Mouse (Mus musculus) neural tube, embryonic 10.5 days (tissue): ENCODE measurements at regions not wholly inside any gene's neighbourhood (a gene's known extent, or its start where the extent isn't known, plus 50 kb on each side); places are given as distances from the start of the nearest gene placed in this dataset.

ENCODE experiments used
- DNase-seq: peaks from one replicate; pipeline ENCODE4 v3.0.0-alpha.2; 2017; ENCODE audit warnings: low spot score; ENCODE audit errors: extremely low spot score

DNA sequence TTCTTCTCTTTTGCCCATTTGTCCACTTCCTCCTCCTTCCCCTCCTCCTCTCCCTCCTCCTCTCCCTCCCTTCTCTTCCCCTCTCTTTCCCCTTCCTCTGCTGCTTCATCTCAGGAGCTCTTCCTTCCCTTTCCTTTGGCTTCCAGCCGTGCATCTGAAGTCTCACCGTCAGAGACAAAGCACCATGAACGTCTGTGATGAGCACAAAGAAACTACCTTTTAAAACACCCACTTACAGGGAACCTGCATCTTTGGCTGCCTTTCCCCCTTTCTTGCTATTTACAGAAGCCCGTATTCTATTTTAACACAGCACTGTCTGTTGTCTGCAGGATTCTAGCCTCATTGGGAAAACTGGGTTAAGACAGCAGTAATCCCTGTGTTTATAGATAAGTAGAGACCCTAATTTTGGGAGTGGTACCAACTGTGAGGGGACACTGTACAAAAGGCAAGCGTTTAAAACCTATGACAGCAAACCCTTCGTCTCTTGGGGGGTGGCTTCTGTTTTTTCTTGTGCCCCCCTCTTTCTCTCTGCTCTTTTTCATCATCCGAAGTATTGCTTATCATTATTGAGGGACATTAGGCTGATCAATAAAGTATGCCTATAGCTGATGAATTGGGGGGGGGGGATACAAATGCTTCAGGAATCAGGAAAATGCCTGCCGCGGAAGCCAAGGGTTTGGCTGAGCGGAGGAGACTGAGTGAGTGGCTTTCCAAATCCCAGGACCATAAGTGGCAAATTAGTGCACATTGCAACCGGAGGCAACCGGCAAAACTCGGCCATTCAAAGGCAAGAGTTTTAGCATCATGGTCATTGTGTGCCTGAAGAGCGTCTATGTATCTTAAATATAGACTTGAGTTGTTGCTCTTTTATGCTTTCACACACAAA is 417.0 kb upstream of the Ubash3b start:
- DNase-seq = no peak

DNA sequence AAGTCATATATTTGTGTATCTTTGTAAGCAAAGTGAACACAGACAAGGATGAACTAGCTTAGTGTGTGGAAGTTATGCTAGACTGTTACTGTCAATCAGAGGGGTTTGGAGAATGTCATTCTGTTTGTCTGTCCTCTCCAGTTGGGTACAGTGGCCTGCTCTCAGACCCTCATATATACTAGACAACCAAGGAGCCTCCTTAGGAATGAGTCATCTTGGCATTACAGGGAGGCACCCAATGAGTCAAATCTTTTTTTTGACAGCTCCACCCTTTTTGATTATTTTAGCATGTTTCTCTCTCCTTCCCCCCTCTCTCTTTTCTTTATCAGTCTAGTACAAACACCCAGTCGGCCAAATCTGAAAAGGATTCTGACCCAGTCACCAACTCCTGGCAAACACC is 416.3 kb upstream of the Ubash3b start:
- DNase-seq = no peak

DNA sequence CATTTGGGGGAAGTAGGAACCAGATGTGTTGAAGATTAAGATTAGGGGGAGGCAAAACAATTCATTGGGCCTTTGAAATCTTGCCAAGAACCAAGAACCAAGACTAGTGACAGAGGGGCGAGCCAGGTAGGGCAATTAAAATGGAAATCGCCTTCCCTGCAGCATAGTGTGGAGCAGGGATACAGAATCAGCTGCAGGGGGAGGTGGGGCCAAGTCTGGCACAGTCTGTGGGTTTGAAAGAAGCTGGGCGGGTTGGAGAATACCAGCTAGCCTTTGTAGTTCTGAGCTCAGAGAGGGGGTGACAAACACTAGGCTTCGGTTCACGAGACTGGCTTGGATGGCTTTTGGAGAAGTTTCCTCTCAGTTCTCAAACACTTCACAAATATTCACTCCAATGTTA is 414.3 kb upstream of the Ubash3b start:
- DNase-seq = no peak

DNA sequence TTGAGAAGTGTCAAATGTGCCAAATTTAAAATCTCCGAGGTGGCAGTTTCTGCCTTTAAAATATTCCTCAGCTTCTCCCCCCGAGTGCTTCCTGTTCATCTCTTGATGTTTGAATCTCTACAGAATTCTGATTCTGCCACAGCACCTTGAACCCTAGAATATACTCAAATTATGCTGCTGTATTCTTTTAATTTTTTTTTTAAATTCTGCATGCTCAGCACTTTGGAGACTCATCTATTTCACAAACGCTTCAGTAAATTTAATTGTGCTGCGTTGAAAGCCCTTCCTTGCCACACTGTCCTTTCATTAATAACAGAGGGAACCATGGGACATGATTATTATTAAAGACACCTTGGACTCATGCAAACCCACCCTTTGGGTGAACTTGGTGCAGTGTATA is 408.8 kb upstream of the Ubash3b start:
- no peak for DNase-seq

DNA sequence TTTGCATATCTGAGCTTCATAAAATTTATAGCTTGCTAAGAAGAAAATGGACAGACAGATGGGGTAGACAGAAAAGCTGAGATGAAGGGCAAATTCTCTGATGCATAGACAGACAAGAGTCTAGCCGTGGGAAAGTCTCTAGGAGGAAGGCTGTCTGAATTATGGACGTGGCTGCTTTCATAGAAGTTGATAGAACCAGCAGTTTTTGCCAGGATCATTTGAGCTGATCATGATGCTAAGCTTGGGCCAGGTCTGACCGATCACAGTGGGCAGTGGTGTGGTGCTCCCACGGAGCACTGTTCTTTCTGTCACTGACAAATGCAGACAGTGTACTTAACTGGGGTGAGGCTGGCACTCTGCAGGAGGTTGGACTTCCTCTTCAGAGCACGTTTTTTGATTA is 405.0 kb upstream of the Ubash3b start:
- no peak for DNase-seq

DNA sequence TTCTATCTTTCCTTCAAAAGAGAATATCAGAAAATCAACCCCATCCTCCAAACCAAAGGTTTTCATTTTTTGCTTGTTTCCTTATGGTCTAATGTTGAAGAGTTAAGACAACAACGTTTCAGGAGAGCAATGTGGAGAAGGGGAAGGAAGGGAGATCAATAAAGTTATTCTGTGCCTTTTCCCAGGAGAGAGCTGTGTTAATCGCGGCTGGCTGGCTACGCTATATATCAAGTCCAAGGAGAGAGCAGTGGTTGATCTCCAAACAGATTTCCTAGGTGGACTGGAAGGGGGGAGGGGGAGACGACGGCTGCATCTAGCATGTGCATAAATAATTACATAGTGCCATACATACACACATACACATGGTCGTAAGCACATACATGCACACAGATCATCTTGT is 404.3 kb upstream of the Ubash3b start:
- no peak for DNase-seq

DNA sequence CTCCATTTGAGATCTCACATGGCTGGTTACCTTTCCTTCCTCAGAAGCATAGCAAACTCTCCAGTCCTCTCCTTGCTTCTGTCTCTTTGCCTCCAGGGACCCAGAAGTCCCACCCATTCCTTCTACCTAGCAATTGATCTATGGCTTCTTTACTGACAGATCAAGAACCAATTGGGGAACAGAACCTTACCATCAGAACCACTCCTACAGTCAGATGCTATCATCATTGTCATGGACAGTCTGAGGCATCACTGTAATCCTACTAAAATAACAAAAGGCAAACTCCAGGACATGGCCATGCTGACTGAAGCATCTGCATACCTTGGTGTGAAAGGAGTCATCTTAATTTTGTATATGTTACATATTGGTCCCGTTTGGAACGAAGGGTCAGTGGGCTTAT is 401.9 kb upstream of the Ubash3b start:
- no peak for DNase-seq

DNA sequence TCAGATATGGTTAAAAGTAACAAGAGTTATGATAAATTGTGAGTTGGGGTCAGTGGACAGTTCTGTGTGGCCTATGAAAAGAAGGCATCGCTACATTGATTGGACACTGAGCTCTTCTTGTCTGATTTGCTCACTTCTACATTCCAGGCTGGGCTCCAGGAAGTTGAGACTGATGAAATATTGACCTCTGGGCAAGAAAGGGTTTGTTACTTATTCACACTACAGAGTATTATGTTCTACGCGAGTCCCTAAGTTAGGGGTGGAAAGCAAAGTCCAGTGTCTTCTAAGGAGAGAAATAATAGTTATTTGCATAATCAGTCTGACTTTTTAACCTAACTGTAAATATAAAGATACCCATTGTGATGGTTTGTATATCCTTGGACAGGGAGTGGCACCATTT is 397.0 kb upstream of the Ubash3b start:
- no peak for DNase-seq

DNA sequence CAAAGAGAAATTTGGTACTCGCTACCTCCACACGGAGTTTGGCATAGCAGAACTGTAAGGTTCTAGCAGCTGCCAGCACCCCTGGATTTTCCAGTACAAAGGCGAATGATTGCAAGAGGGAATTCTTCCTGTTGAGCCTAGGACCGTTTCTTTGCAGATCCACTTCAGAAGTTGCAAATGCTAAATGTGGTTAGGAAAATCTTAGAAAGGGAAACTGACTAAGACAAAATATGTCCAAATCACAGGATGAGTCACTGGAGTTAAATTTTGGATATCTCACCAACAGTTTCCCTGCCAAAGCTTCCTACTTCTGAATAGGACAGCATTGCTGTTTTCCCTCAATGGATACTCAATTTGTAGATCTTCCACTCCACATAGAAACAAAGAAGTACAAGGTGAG is 395.4 kb upstream of the Ubash3b start:
- no peak for DNase-seq

DNA sequence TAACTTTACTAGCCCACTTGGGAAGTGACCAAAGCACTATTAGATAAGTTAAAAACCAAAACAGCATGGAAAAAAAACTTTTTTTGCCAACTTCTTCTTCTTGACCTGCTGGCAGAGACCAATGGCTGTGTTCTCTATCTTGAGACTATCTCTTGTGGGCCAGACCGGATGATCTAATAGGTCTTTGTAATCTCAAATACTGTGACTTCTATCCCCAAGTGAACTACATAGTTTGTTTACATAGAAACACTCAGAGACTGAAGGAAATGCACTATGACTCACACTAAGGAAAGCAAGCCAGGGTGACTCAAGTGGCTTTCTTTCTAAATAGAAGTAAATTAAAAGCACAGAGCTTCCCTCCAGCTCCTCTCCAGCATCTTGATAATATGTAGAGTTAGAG is 384.3 kb upstream of the Ubash3b start:
- no peak for DNase-seq

DNA sequence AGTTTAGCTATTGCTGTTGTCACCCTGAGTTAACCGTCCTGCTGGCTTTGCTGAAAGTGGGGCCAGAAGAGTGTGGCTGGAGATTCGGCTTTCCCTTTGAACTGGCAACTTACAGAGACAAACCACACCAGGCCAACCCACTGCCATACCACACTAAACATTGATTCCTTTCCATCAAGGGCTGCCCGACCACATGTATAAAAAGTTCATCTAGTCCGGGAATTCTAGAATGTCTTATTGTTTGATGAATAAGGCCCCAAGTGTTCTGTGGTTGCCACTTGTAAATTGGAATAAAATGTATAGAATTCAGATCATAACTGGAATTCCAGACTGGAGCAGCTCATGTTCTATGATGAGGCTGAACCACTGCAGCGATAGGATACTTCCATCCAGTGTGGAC is 381.0 kb upstream of the Ubash3b start:
- no peak for DNase-seq

DNA sequence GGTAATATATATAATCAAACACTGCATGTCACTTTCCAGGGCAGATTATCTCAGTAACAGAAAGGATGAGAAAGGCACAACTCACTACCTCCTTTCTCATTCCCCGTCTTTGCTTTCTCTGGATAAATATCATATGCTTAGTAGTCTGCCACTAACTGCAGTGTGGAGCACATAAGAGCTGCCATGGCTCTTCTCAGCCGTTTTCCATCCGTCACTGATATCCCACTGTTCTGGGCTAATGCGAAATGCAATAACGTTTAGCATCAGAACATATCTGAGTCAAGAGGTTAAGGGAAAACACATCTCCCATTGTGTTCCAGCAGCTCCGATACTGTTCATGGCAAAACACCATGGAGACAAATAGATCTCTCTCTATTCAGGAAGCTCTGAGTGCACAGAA is 379.8 kb upstream of the Ubash3b start:
- DNase-seq = no peak

DNA sequence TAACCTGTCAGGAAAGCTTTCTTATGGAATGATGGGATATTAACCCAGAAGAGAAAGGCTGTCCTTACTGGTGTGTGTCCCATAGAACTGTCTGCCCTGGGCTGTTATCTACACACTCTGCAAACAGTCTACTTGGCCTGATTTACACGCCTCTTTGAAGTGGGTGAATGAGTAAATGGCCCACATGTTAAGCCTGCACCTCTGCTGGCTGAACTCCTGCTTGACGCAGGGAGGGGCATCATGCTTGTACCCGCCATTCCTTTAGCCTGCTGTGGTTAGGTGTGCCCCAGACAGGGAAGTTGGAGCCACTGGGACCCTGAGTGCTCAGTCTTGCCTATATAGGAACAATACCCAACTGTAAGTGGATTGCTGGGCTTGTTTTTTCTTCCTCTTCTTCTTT is 371.3 kb upstream of the Ubash3b start:
- no peak for DNase-seq

DNA sequence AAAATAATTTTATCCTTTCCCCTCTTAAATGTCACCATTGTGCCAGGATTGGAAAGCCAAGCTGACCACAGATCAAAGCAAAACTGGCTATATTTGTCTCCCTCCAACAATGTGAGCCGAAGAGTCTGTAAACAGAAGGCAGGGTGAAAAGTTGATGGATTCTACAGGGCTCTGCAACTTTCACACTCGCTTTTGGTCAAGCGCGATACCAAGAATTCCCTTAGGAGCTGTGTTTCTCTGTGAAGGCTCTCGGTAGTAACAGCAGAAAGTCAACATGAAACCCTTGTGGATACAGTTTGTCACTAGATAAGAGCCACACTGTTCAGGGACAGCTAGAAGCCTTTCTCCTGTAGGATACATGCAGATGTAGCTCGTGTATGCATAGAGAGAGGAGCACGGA is 370.8 kb upstream of the Ubash3b start:
- DNase-seq = no peak

DNA sequence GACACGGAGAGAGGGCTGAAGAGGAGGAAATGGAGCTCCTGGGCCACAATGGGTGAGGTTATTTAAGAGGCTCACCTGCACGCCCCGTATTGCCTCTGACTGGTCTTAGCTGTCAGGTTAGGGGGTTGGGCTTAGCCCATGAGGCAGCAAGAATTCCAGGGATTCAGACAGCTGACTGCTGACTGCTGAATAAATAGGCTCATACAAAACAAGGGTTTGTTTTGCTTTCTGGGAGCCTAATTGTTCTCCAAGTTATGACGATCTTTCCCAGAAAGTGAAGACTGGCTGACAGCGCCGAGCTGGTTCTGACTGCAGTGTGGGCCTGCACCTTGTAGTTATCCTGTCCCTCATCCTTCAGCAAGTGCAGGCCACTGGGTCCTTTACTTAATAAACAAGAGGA is 370.1 kb upstream of the Ubash3b start:
- no peak for DNase-seq

DNA sequence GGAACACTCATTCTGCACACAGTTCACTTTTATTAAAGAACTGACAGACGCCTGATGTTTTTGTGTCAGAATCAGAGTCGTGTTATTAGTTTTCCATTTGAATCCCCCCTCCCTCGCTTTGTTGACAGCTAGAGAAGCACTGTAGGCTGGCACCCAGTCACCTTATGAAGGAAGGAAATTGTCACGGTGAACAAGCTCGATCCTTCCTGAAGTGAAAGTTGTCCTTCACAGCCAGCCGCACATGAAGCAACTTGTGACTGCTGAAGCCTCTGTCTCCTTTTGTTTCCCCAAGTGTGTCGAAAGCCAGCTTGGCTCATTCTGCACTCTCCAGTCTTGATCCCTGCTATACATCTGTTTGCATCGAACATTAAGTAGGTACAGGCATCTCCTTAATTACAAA is 364.6 kb upstream of the Ubash3b start:
- no peak for DNase-seq

DNA sequence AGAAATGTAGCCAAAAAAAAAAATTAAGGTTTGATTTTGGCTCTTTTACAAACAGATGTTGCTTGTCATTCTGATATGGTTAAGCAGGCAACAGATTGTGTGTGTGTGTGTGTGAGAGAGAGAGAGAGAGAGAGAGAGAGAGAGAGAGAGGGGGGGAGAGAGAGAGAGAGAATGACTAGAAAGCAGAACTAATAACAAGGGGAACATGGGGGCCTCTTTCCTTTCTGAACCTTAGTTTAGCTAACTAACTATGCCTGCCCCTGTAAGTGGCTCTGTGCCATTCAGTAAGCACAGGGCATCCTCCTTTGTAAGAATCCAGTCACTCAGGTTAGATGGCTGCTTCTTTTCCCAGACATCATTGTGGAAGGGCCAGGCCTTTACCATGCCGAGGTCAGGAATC is 364.0 kb upstream of the Ubash3b start:
- no peak for DNase-seq

DNA sequence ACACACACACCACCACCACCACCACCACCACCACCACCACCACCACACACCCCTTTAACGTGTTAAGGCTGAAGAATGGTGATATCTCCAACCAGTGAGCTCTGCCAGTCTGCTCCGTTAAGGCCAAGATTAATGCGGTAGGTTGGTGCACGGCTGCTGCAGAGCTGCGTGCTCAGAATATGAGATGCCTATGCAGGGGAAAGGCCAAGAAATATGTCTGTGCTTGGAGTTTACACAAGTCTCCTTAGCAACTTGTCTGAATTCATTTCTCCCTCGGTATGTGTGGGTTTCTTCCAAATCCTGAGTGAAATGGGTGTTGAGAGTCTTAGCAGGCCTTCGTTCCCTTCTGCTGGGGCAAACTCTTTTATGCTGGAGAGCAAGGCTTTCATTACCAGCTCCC is 363.1 kb upstream of the Ubash3b start:
- no peak for DNase-seq

DNA sequence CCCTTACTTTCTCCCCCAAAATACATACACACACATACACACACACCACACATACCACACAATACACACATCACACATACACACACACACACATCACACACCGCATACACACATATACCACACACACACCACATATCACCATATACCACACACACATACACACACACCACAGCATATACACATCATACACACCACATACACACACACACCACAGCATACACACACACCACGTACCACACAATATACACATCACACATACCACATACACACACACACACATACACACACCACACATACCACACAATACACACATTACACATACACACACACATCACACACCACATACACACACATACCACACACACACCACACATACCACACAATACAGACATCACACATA is 362.5 kb upstream of the Ubash3b start:
- DNase-seq = no peak

DNA sequence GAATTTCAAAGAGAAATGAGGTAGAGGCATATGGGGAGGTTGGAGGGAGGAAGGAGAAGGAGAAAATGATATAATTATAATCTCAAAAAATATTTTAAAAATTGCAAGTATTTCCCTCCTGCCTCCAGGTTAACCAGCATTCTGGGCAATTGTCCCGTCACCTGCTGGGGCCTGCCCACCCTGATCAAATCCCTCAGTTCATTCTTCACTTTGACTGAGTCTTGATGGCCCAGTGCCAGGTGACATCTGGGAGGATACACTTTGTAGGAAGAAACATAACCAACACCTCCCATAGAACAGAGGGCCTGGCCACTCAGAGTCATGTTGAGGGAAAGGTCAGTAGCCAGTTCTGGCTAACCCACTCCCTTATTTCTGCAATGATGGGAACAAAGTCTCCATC is 360.8 kb upstream of the Ubash3b start:
- no peak for DNase-seq

DNA sequence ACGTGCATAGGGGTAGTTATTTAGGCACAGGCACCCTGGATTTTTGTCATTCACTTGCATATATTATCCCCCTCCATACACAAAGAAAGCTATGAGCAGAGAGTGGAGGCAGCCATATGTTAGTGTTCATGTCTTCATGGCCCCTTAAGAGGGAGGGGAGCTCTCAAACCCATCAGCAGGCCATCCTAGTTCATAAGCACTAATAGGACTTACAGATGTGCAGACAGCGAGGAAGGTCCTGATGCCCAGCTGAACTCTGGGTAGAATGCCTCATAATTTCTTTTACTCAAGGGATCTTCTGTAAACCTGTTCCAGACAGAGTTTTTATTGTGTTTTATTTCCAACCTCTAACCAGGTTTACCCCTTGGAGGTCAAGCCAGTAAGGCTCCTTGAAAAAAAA is 356.3 kb upstream of the Ubash3b start:
- no peak for DNase-seq

DNA sequence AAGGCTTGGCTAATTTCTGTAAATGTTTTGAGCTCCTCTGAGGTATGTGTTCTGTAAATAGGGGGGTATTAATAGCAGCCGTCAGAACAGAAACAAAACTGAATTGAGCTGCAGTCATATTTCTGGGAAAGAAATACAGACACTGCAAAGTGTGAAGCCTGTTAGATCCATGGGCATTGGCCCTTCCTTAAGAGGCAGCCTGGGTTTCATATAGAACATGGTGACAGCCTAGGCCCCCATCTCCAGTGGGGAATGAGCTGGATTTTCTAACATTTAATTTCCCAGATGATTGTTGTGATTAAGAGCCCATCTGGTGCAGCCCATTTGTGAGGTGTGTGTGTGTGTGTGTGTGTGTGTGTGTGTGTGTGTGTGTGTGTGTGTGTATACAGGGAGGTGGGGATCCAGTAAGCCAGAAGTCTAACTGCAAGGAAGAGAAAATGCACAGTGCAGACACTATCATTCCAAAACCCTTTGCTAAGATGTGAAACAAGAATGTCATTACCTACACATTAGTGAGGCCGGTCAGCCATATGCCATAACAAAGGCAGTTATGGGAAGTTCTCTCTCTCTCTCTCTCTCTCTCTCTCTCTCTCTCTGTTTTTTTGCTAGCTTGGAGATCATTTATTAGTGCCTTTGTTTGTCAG is 355.7 kb upstream of the Ubash3b start:
- DNase-seq = no peak

DNA sequence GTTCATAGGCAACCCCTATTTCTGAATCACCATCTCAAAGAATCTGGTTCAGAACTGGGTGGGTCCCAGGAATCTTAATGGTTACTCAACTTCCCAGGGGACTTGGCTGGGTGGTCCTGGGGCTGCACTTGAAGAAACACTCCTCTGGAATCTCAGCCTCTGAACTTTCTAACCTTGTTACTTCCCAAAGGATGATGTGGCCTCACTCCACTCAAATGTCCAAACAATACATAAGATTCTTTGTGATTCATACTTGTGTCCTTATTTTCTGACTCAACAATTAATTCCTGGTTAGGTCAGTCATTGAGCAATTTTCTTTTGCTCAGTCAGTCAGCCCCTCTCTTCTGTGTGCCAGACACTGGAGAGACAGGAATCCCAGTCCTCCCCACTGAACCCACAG is 353.7 kb upstream of the Ubash3b start:
- no peak for DNase-seq
